Comparison of ENCODE assay signal across 25 mouse cellular contexts in genomic region chr11:29389913-29390312, GRCm38 (mm10). TPM values are rescaled to one million over a fixed set of nuclear protein-coding genes. Genes with fewer than 3 reads are reported as not detected.
A peak's percentile ranks its signal among the peaks of the same experiment; 100 is the strongest.
DNase-seq lines count a peak whose midpoint lies in the region; ATAC-seq lines count a peak whose summit lies in the region.
"Had no signal": no experiment of that assay in that cellular context is flagged by ENCODE, and none has a peak within 500 bp of the region (broad histone marks: within the 10 kb centered on the region; RNA-seq: fewer than 3 reads in every experiment).

No protein-coding gene starts in this region.

- H3K4me2 ChIP-seq in midbrain, embryonic 12.5 days (replicated peaks): no peak overlapping the region
- H3K4me2 ChIP-seq: embryonic facial prominence, embryonic 15.5 days; heart, embryonic 11.5 days; hindbrain, embryonic 12.5 days; hindbrain, embryonic 15.5 days had no signal

- H3K27ac ChIP-seq in midbrain, embryonic 12.5 days (replicated peaks): no peak overlapping the region
- H3K27ac ChIP-seq in midbrain, embryonic 10.5 days (replicated peaks): no peak overlapping the region
- H3K27ac ChIP-seq: embryonic facial prominence, embryonic 15.5 days; gastrocnemius, adult 2 months; hindbrain, embryonic 12.5 days; hindbrain, embryonic 15.5 days had no signal

- peak; percentile 27; the same call in 1 of the 2 replicates for ATAC-seq in midbrain, embryonic 12.5 days (ENCODE audit: low FRiP score, low read depth)
- ATAC-seq: activated CD4-positive, CD25-positive, alpha-beta regulatory T cell, adult 4 months; forebrain, embryonic 14.5 days; forebrain, postnatal 0 days had no signal

- no peaks in the 10 kb centered on the region for H3K9me3 ChIP-seq in midbrain, embryonic 12.5 days
- no peaks in the 10 kb centered on the region for H3K9me3 ChIP-seq in midbrain, embryonic 10.5 days (replicated peaks)
- H3K9me3 ChIP-seq: embryonic facial prominence, embryonic 15.5 days; G1E; hindbrain, embryonic 12.5 days; hindbrain, embryonic 15.5 days had no signal

- DNase-seq in midbrain, embryonic 10.5 days (ENCODE audit: low spot score): no peak
- DNase-seq in Muller cell, postnatal 12 days (ENCODE audit: inconsistent ontology term): peak; percentile 14
- DNase-seq in brain, adult 2 months (ENCODE audit: low read depth, low spot score): peak; percentile 34
- DNase-seq in cerebellum, adult 9-11 months: no peak
- DNase-seq in B cell, adult 2 months: no peak
- DNase-seq: adrenal gland, adult 8-10 months; adrenal gland, postnatal 25 days; cerebellum, adult 11 months; cerebellum, adult 2 months; cerebellum, postnatal 10 days; cerebellum, postnatal 36 days; embryo, embryonic 11 days; forebrain, postnatal 0 days; gastrocnemius, adult 2 months; gastrocnemius, postnatal 14 days; heart, adult 11 months had no signal

- no peaks in the 10 kb centered on the region for H3K27me3 ChIP-seq in midbrain, embryonic 12.5 days
- H3K27me3 ChIP-seq in midbrain, embryonic 10.5 days (ENCODE audit: low read depth, poor library complexity, severe bottlenecking): no peaks in the 10 kb centered on the region
- H3K27me3 ChIP-seq: CH12.LX; embryonic facial prominence, embryonic 15.5 days; hindbrain, embryonic 12.5 days; hindbrain, embryonic 15.5 days had no signal

- no peak overlapping the region for H3K9ac ChIP-seq in midbrain, embryonic 12.5 days (replicated peaks)
- H3K9ac ChIP-seq: embryonic facial prominence, embryonic 15.5 days; forebrain, postnatal 0 days; hindbrain, embryonic 12.5 days; hindbrain, embryonic 15.5 days had no signal

- no peak overlapping the region for H3K4me3 ChIP-seq in midbrain, embryonic 12.5 days
- H3K4me3 ChIP-seq in midbrain, embryonic 10.5 days: no peak overlapping the region
- H3K4me3 ChIP-seq: embryonic facial prominence, embryonic 15.5 days; gastrocnemius, adult 2 months; hindbrain, embryonic 12.5 days; hindbrain, embryonic 15.5 days had no signal

- H3K4me1 ChIP-seq in midbrain, embryonic 12.5 days: no peaks in the 10 kb centered on the region
- H3K4me1 ChIP-seq in midbrain, embryonic 10.5 days: peaks cover 10% of the 10 kb centered on the region
- H3K4me1 ChIP-seq: embryonic facial prominence, embryonic 15.5 days; hindbrain, embryonic 12.5 days had no signal

- no peaks in the 10 kb centered on the region for H3K36me3 ChIP-seq in midbrain, embryonic 12.5 days
- peaks cover 5% of the 10 kb centered on the region; the same call in 1 of the 2 replicates for H3K36me3 ChIP-seq in midbrain, embryonic 10.5 days
- H3K36me3 ChIP-seq: embryonic facial prominence, embryonic 15.5 days; hindbrain, embryonic 12.5 days; hindbrain, embryonic 15.5 days had no signal

- WGBS in midbrain, embryonic 12.5 days: 37% methylated on average over 4 of the region's 4 CpGs
- 54% methylated on average over 4 of the region's 4 CpGs for WGBS in midbrain, embryonic 10.5 days

RNA-seq across cellular contexts. Expression of gene Ccdc88a, which starts 16.5 kb away (rescaled TPM):
- 76.4 and 89.5 TPM in 2 replicates for polyA plus RNA-seq in midbrain, embryonic 12.5 days (2016; fragmentation: Nextera tagmentation; extraction: Ambion mirVana)
- 35.9 and 43.2 TPM in 2 replicates for polyA plus RNA-seq in midbrain, embryonic 10.5 days (2016; fragmentation: Nextera tagmentation; extraction: Ambion mirVana)

Comparison
In these comparisons a context has a peak if more than half of its experiments do, and no peak if none do; other contexts are left out.
1. DNase-seq: peak in Muller cell, postnatal 12 days (single experiment) and brain, adult 2 months (single experiment); none in midbrain, embryonic 10.5 days (single experiment), cerebellum, adult 9-11 months (single experiment) and B cell, adult 2 months (0 of 2).